ENCODE assay signal across 8 mouse cellular contexts in the genomic region with DNA sequence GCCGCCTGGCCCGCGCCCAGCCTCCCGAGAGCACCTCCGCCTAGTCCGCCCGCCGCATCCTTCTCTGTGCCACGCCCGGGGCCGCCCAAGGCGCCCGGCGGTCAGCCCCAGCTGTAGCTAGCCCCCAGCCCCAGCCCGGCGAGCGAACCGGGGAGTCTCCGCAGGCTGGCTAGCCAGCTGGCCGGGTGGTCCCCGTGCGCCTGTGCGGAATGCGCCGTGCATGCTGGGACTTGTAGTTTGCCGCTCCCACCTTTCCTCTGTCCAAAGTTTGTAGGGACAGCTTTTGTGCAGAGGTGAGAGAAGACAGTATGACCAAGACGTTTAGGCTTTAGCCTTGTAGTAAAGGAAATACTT. TPM values are rescaled to one million over a fixed set of nuclear protein-coding genes. Genes with fewer than 3 reads are reported as not detected.
A peak's percentile ranks its signal among the peaks of the same experiment; 100 is the strongest.
DNase-seq lines count a peak whose midpoint lies in the region; ATAC-seq and TF ChIP-seq lines count a peak whose summit lies in the region.

TSS of gene Arhgap44 (minus strand) at position 195 of the 354 bp plus-strand sequence.

- peak; percentile 92 for ATAC-seq in hindbrain, postnatal 0 days

- H3K27me3 ChIP-seq in hindbrain, postnatal 0 days (ENCODE audit: insufficient read depth, low read length): no peaks in the 10 kb centered on the region

- no peak for TF ChIP-seq CTCF in hindbrain, postnatal 0 days (IDR thresholded peaks at IDR 0.05; ENCODE audit: low read depth)

- no peaks in the 10 kb centered on the region for H3K9me3 ChIP-seq in hindbrain, postnatal 0 days (ENCODE audit: low read length)

- H3K4me2 ChIP-seq in hindbrain, postnatal 0 days (ENCODE audit: low read depth, low read length): peak within 1 kb of the TSS; percentile 89

- H3K4me1 ChIP-seq in hindbrain, postnatal 0 days (ENCODE audit: insufficient read depth, low read length): peaks cover 11% of the 10 kb centered on the region; the same call in 1 of the 2 replicates

- under 1% methylated on average over 27 of the region's 27 CpGs for WGBS in hindbrain, postnatal 0 days

- H3K4me3 ChIP-seq in hindbrain, postnatal 0 days (ENCODE audit: low read length): peak within 1 kb of the TSS; percentile 95

- DNase-seq in adrenal gland, adult 8-10 months: peak; percentile 42
- peak; percentile 76 to 83 for DNase-seq in cerebellum, postnatal 36 days
- DNase-seq in gastrocnemius, adult 8-10 months (ENCODE audit: low spot score in 2 of 2): peak; percentile 18 to 38
- peak; percentile 80 for DNase-seq in hindbrain, postnatal 0 days (ENCODE audit: low spot score)
- DNase-seq in left cerebral cortex, adult 8-10 months (ENCODE audit: low spot score in 2 of 2): peak; percentile 57
- DNase-seq in lung, postnatal 4 days: peak; percentile 73 to 75
- peak; percentile 6 for DNase-seq in skeletal muscle tissue, adult 2 months (ENCODE audit: low read depth, low spot score)
- no peak for DNase-seq in thymus, postnatal 10 days (ENCODE audit: low spot score in 2 of 2)

- no peaks in the 10 kb centered on the region for H3K36me3 ChIP-seq in hindbrain, postnatal 0 days (ENCODE audit: insufficient read depth, low read length)

- peak within 1 kb of the TSS; percentile 83 for H3K27ac ChIP-seq in hindbrain, postnatal 0 days

- peak within 1 kb of the TSS; percentile 92 for H3K9ac ChIP-seq in hindbrain, postnatal 0 days (replicated peaks; ENCODE audit: low read length)

RNA-seq across cellular contexts. Expression of gene Arhgap44, which starts in this region (rescaled TPM):
- total RNA-seq in adrenal gland, adult 8-10 months (2022): 10 to 100 TPM in 3 of 4 experiments, 1 to 10 TPM in 1; 9.4 to 20.1 (median 13.7) TPM
- 10 to 100 TPM in 3 of 4 experiments, 1 to 10 TPM in 1; 8.4 to 11.2 (median 10.9) TPM for total RNA-seq in gastrocnemius, adult 8-10 months (2022)
- 40.7 and 43.1 TPM in 2 replicates for total RNA-seq in hindbrain, postnatal 0 days (2014; rRNA removed)
- 21.3 and 23.0 TPM in 2 replicates for polyA plus RNA-seq in hindbrain, postnatal 0 days (2015; fragmentation: Nextera tagmentation; extraction: Ambion mirVana)
- total RNA-seq in left cerebral cortex, adult 8-10 months (2022): 100 to 1,000 TPM; 129 to 135 (median 132) TPM

Comparison
In these comparisons a context has a peak if more than half of its experiments do, and no peak if none do; other contexts are left out.
1. DNase-seq: peak in adrenal gland, adult 8-10 months (single experiment), cerebellum, postnatal 36 days (2 of 2), gastrocnemius, adult 8-10 months (2 of 2), hindbrain, postnatal 0 days (single experiment), left cerebral cortex, adult 8-10 months (2 of 2), lung, postnatal 4 days (2 of 2) and skeletal muscle tissue, adult 2 months (single experiment); none in thymus, postnatal 10 days (0 of 2).